Mouse (Mus musculus): ENCODE measurements around the gene Tpbgl. TPM values are rescaled to one million over a fixed set of nuclear protein-coding genes. Genes with fewer than 3 reads are reported as not detected.

The Tpbgl gene
- total and polyA plus RNA-seq, 2 experiments from 2014 or later = 0.98 to 6.4 TPM

DNA sequence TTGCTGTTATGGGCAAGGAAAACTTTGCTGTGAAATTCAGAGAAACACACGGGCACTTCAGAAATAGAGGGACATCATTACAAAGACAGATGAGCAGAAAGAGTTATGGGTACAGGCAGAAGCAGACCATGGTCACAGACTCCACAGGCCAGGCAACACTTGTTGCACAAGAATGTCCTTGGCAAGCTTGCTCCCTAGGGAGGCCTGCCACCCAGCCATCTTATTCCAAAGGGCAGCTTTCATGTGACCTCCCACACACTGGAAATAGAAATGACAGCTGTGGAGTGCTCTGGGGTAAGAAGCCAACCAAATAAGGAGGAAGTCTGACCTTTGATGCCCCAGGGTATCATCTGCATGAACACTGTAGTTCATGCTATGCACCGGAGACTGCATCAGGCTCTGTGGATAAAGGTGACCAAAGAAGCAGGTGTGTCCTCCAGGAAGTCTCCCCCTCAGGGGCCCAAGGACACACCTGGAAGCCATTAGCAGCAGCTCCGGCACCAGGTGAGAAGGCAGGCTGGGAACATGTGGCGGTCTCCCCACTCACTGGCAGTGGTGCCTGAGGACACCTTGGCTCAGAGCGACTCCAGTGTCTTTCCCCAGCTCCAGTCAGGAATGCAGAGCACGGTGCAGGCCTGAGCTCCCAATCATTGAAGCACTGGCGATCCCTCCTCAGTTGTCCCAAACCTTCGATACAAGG lies 7.2 kb upstream of the Tpbgl start:
- no peak for TF ChIP-seq CTCF (IDR thresholded peaks at IDR 0.05; ENCODE audit: low read depth)
- TF ChIP-seq EP300 (IDR thresholded peaks at IDR 0.05; ENCODE audit: low read depth) = no peak
- no peaks in the 10 kb centered on the region for H3K4me1 ChIP-seq (ENCODE audit: control insufficient read depth, insufficient read depth)
- H3K27me3 ChIP-seq (ENCODE audit: control insufficient read depth, insufficient read depth, low read length) = peaks cover 32% of the 10 kb centered on the region
- no peak overlapping the region for H3K9ac ChIP-seq (replicated peaks; ENCODE audit: low read depth, low read length)
- DNase-seq (ENCODE audit: low spot score) = no peak
- H3K27ac ChIP-seq (ENCODE audit: low read depth) = no peak overlapping the region
- H3K36me3 ChIP-seq (replicated peaks; ENCODE audit: control insufficient read depth, insufficient read depth, low read length) = no peaks in the 10 kb centered on the region
- no peak overlapping the region for H3K4me3 ChIP-seq (ENCODE audit: low read depth, low read length)
- no peak overlapping the region for H3K4me2 ChIP-seq (ENCODE audit: low read depth, low read length)
- no peaks in the 10 kb centered on the region for H3K9me3 ChIP-seq (replicated peaks; ENCODE audit: control insufficient read depth, low read length)
- ATAC-seq (ENCODE audit: insufficient read depth, low read depth) = no peak
- 65% methylated on average over 8 of the region's 8 CpGs for WGBS

DNA sequence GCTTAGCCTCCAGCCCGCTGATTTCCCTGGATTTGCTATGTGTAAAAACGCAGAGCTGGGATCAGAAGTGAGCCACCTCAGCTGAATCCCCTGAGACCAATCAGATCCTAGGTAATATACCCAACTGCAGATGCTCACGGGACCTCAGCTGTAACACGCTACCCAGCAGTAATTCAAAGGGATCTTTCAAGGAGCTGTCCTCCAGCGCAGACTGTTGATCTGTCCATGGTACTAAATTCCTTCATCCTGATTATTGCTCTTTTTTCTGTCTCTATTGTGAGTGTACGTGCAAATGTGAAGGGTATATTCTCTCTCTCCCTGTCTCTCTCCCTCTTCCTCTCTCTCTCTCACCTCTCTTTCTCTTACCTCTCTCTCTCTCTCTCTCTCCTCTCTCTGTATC lies 5.4 kb upstream of the Tpbgl start:
- no peak for TF ChIP-seq EP300 (IDR thresholded peaks at IDR 0.05; ENCODE audit: low read depth)
- TF ChIP-seq CTCF (IDR thresholded peaks at IDR 0.05; ENCODE audit: low read depth) = no peak
- Histone ChIP-seq H3K27me3 (ENCODE audit: control insufficient read depth, insufficient read depth, low read length) (peaks cover 49% of the 10 kb centered on the region), H3K27ac (ENCODE audit: low read depth) (no peak overlapping the region), H3K9me3 (replicated peaks; ENCODE audit: control insufficient read depth, low read length) (no peaks in the 10 kb centered on the region), H3K4me3 (ENCODE audit: low read depth, low read length) (no peak overlapping the region), H3K4me2 (ENCODE audit: low read depth, low read length) (no peak overlapping the region), H3K4me1 (ENCODE audit: control insufficient read depth, insufficient read depth) (no peaks in the 10 kb centered on the region), H3K9ac (replicated peaks; ENCODE audit: low read depth, low read length) (no peak overlapping the region), H3K36me3 (replicated peaks; ENCODE audit: control insufficient read depth, insufficient read depth, low read length) (no peaks in the 10 kb centered on the region)
- ATAC-seq (ENCODE audit: insufficient read depth, low read depth) (no peak), DNase-seq (ENCODE audit: low spot score) (peak; percentile 22)
- WGBS = 12% methylated on average over 6 of the region's 6 CpGs

DNA sequence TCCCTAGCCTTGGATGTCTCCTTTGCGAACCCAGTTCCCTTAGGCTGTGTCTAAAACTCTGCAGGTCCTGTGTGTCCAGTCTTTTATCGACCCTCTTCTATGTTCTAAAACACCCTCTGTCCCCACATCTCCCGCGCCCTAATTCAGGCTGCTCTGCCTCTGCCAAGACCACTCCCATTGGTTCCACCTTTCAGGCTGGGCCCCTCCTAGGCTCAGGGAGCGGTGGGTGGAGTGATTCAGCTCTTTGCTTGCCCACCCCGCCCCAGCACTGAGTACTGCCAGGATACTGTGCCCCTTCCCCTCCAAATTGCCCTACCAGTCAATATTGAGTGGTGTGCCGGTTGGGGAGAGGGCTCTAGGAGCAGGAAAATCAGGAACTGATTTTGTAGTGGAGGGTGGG lies 463 bp upstream of the Tpbgl start:
- no peak for DNase-seq (ENCODE audit: low spot score)
- peaks cover 11% of the 10 kb centered on the region for H3K4me1 ChIP-seq (ENCODE audit: control insufficient read depth, insufficient read depth)
- peaks cover 83% of the 10 kb centered on the region for H3K27me3 ChIP-seq (ENCODE audit: control insufficient read depth, insufficient read depth, low read length)
- 13% methylated on average over 7 of the region's 7 CpGs for WGBS
- no peaks in the 10 kb centered on the region for H3K9me3 ChIP-seq (replicated peaks; ENCODE audit: control insufficient read depth, low read length)
- H3K36me3 ChIP-seq (replicated peaks; ENCODE audit: control insufficient read depth, insufficient read depth, low read length) = no peaks in the 10 kb centered on the region
- H3K9ac ChIP-seq (replicated peaks; ENCODE audit: low read depth, low read length) = no peak overlapping the region
- H3K4me3 ChIP-seq (ENCODE audit: low read depth, low read length) = no peak overlapping the region
- TF ChIP-seq CTCF (IDR thresholded peaks at IDR 0.05; ENCODE audit: low read depth) = no peak
- no peak for ATAC-seq (ENCODE audit: insufficient read depth, low read depth)
- H3K27ac ChIP-seq (ENCODE audit: low read depth) = no peak overlapping the region
- no peak overlapping the region for H3K4me2 ChIP-seq (ENCODE audit: low read depth, low read length)

DNA sequence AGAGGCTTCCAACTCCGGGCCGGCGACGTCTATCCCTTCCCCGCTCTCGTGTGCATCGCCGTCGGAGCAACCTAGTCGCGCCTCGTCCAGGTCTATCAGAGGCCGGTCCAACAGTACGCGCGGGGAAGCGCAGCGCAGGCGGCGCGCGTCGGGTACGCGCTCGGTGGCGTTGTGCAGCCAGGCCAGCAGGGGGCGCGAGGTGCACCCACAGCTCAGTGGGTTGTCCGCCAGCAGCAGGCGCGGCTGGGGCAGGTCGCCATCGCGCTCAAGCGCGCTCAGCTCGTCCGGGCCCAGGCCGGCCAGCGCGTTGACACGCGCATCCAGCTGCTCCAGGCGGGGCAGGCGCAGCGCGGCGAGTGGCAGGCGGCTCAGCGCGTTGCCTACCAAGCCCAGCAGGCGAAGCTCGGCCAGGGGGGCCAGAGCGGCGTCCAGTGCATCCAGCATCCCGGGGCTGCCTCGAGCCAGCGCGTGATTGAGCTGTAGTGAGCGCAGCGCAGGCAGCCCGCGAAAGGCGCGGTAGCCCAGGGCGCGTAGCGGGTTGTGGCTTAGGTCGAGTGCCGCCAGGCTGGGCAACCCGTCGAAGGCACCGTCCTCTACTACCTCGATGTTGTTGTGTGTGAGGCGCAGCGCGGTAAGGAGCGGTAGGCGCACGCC lies 1.1 kb downstream of the Tpbgl start:
- peaks cover 69% of the 10 kb centered on the region for H3K27me3 ChIP-seq (ENCODE audit: control insufficient read depth, insufficient read depth, low read length)
- H3K36me3 ChIP-seq (replicated peaks; ENCODE audit: control insufficient read depth, insufficient read depth, low read length) = no peaks in the 10 kb centered on the region
- no peaks in the 10 kb centered on the region for H3K9me3 ChIP-seq (replicated peaks; ENCODE audit: control insufficient read depth, low read length)
- ATAC-seq (ENCODE audit: insufficient read depth, low read depth) (peak; percentile 87), DNase-seq (ENCODE audit: low spot score) (peak; percentile 76)
- H3K27ac ChIP-seq (ENCODE audit: low read depth) = no peak overlapping the region
- H3K4me2 ChIP-seq (ENCODE audit: low read depth, low read length) = peak overlapping the region; percentile 82
- peak overlapping the region; percentile 54 for H3K4me3 ChIP-seq (ENCODE audit: low read depth, low read length)
- WGBS = under 1% methylated on average over 75 of the region's 81 CpGs
- H3K4me1 ChIP-seq (ENCODE audit: control insufficient read depth, insufficient read depth) = peaks cover 11% of the 10 kb centered on the region
- TF ChIP-seq CTCF (IDR thresholded peaks at IDR 0.05; ENCODE audit: low read depth) (peak; percentile 88), EP300 (IDR thresholded peaks at IDR 0.05; ENCODE audit: low read depth) (no peak)
- no peak overlapping the region for H3K9ac ChIP-seq (replicated peaks; ENCODE audit: low read depth, low read length)

DNA sequence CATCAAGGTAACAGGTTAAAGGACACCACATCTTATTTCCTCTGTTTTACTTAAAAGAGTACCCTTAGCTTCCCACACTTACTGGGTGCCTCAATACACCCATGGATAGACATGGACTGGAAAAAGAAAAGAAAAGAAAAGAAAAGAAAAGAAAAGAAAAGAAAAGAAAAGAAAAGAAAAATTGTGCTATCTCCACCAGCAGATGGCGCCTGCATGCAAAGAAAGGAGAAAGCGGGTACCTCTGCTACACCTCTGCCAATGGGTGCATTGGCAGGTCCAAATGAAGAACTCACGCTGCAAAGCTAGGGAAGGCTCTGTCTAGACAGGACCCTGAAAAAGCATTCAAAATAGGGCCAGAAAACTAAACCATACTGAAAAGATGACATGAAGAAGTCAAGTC lies 8.0 kb downstream of the Tpbgl start:
- Histone ChIP-seq H3K4me2 (ENCODE audit: low read depth, low read length) (no peak overlapping the region), H3K36me3 (replicated peaks; ENCODE audit: control insufficient read depth, insufficient read depth, low read length) (no peaks in the 10 kb centered on the region), H3K9ac (replicated peaks; ENCODE audit: low read depth, low read length) (no peak overlapping the region), H3K9me3 (replicated peaks; ENCODE audit: control insufficient read depth, low read length) (no peaks in the 10 kb centered on the region), H3K27ac (ENCODE audit: low read depth) (no peak overlapping the region), H3K4me1 (ENCODE audit: control insufficient read depth, insufficient read depth) (no peaks in the 10 kb centered on the region), H3K27me3 (ENCODE audit: control insufficient read depth, insufficient read depth, low read length) (peaks cover 15% of the 10 kb centered on the region), H3K4me3 (ENCODE audit: low read depth, low read length) (no peak overlapping the region)
- TF ChIP-seq CTCF (IDR thresholded peaks at IDR 0.05; ENCODE audit: low read depth) (peak; percentile 64), EP300 (IDR thresholded peaks at IDR 0.05; ENCODE audit: low read depth) (no peak)
- WGBS = 10% methylated on average over 3 of the region's 3 CpGs
- no peak for DNase-seq (ENCODE audit: low spot score)
- no peak for ATAC-seq (ENCODE audit: insufficient read depth, low read depth)

Measured in heart, postnatal 0 days (tissue).